Mouse (Mus musculus): ENCODE measurements around the gene Ppat.

DNA sequence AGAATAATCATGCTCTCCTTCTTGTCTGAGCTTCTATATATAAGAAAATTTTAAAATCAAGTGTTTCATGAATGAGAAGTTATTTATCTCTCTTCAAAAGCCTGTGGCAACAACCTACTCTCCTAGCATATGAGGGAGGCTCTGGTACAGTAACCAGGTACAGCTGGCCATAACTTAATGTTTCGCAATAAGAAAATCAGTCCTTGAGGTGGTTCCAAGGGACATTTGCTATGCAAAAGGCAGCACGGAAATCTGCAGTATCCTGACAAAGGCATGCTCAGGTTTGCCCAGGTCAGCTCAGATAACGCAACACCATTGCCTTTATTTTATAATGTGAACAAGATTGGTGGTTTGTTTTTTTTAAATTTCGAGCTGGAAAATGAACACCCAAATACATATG is 9.4 kb downstream of the Ppat start:
- TF ChIP-seq CTCF (IDR thresholded peaks at IDR 0.05; ENCODE audit: borderline replicate concordance, insufficient read depth, low read depth, low read length): no peak
- TF ChIP-seq POLR2A (IDR thresholded peaks at IDR 0.05; ENCODE audit: borderline replicate concordance, insufficient read depth, low read length): no peak

Measured in cerebellum, adult 2 months (tissue).